Mouse (Mus musculus): ENCODE measurements at regions not wholly inside any gene's neighbourhood (a gene's known extent, or its start where the extent isn't known, plus 50 kb on each side); places are given as distances from the start of the nearest gene placed in this dataset.
"Not testable (repeated sequence)": the region's sequence is repeated elsewhere in the genome, so short reads cannot be mapped to it uniquely, and the experiment has no call there.

DNA sequence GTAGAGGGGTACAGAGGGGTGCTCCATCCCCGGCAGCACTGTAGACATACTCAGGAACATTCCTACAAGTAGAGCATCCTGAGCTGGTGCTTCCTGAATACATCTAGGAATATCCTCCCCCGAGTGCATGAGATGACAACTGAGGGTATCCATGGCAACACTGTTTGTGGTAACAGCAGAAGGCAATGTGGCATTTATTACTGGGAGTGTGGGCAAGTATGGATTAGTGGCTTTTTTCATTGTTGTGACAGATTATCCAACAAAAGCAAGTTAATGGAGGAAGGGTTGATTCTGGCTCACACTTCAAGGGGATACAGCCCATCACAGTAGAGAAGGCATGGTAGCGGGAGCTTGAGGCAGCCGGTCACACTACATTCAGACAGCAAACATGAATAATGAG, 114.0 kb upstream of the Nxpe4 start:
- no peak for DNase-seq (ENCODE audit: low spot score)

DNA sequence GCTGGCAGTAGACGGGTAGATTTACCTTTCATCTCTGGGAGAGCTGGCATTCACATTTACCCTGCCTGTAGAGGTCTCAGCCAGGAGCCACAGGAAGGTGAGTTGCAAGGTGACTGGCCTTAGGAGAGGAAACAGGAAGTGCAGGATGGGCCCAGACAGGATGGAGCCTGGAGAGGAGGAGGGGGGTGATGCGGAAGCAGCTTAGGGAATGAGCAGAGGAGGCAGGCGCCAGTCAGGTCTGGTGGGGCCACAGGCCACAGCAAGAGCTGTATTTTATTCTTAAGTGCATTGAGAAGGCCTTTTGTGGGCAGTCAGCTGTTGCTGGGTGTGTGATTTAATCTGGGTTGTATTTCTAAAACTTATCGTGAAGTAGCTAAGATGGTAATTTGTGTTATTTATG, 108.2 kb upstream of the Nxpe4 start:
- DNase-seq (ENCODE audit: low spot score) = no peak

DNA sequence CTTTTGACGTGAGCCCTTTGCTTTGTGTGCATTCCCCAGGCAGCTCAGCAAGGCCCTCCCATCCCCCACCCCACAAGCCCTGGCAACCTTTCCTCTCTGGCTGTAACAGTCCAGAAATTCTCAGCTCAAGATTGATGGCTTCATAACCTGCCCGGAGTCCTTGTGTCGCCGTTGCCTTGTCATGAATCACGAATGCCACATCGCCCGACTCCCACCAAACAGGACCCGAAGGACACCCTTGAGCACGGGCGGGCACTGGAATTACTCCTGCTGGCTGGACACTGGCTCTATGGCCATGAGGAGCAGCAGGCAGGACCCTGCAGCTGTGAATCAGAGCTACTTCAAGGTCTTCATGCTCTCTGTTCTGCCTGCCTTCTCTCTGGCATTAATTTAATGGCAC, 106.6 kb upstream of the Nxpe4 start:
- DNase-seq (ENCODE audit: low spot score) = peak; percentile 9

GRCm38 (mm10) chr9:48058599-48058998, 103.2 kb upstream of the Nxpe4 start:
- DNase-seq (ENCODE audit: low spot score) = peak; percentile 17

DNA sequence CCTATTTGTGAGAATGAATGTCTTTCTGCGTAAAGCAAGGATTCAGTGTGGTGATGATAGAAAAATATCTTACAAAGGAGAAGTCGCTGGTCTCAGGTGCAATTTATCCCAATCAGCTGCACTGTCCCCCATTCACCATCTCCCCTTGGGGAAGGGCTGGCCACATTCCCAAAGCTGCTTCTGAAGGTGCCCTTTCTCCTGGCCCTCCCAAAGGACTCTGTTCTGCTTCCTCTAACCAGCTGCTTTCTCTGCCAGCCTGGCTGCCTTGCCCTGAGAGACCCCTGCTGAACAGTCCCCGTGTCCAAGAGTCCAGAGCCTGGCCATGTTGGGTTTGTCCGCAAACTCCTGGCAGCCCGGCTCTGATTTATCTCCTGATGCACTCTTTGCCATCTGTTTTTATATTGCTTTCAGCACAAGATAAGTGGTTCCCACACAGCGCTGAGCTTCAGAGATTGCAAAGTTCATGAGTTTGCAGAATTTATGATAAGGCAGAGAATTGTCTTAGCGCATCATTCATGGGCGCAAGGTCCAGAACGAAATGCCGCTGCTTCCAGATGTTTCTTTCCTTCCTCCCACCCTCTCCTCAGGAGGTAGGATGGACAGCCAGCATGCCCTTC, 102.2 kb upstream of the Nxpe4 start:
- DNase-seq (ENCODE audit: low spot score) = no peak

DNA sequence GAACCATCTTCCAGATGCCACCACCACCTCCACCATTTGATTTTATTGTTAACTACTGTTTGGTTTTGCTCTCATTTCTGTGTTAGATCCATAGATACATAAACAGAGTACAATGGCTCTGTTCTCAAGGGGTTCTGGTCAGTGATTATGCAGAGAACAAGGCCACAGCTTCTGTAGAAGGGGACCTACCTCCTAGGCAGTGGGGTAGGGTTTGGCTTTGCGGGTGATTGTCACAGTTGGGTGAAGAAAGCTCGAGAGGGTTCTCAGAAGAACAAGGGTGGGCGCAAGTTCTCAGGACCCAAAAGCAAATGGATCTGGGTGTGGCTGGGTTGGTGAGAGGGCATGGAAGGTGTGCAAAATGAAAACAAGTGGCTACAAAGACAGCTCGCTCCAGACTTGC, 100.8 kb upstream of the Nxpe4 start:
- DNase-seq (ENCODE audit: low spot score) = no peak

GRCm38 (mm10) chr9:48066730-48067345, 95.0 kb upstream of the Nxpe4 start:
- no peak for DNase-seq (ENCODE audit: low spot score)

- DNase-seq (ENCODE audit: low spot score) = no peak
Observed at GRCm38 (mm10) chr9:48072592-48072991, 89.2 kb upstream of the Nxpe4 start.

GRCm38 (mm10) chr9:48073096-48073495, 88.7 kb upstream of the Nxpe4 start:
- DNase-seq (ENCODE audit: low spot score) = no peak

GRCm38 (mm10) chr9:48075661-48076240, 86.1 kb upstream of the Nxpe4 start:
- DNase-seq (ENCODE audit: low spot score) = no peak

DNA sequence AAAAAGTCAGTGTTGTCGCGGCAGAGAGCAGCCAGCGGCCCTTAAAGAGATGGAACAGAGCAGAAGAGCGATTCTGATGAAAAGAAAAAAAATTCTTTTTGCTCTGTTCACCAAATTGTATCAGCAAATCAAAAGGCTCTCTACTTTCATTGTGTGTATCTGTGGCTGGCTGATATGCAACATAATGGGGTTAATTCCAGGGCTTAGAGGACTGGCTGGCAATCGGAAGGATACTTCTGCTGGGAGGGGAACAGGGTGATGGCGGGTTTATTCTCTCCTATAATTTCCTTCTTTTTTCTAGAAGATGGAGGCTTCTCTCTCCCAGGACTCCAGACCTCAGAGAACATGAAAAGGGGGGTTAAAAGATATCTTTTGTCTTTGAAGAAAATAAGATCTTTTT, 79.4 kb upstream of the Nxpe4 start:
- DNase-seq (ENCODE audit: low spot score) = no peak

DNA sequence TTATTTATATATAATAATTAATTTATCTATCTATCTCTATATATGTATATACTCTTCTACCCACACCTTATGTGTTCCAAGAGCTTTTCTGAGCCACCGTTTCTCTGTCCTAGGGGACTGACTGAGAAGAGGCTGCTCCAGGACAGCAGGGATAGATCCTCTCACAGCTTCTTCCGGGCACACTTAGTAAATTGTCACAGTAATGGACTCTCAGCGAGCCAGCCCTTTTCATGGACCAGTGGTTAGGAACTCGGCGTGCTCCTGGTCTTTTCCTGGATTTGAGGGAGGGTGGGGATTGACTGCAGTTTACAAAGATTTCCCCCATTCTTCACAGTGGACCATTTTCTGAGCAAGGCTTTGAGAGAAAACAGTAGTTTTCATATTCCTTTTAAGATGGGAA, 77.6 kb upstream of the Nxpe4 start:
- not testable (repeated sequence) for DNase-seq (ENCODE audit: low spot score)

DNA sequence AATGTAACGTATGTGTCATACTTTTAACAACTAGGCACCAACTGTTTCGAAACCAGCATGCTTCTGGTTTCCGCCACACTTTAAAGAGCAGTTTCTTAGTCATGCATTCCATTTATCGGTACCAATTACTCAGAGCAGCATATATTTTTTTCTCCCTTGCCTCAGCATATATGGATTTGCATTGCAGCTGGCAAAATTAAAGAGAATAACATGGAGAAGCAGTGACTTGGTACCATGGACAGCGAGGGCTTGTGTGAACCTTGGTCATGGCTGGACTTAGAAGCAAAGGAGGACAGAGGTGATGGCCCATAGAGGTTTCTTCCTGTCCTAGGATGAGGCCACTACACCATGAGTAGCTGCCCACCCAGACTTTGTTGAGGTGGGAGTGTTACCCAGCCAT, 72.2 kb upstream of the Nxpe4 start:
- peak; percentile 40 for DNase-seq (ENCODE audit: low spot score)

- DNase-seq (ENCODE audit: low spot score) = no peak
Observed at GRCm38 (mm10) chr9:48094756-48095155, 67.1 kb upstream of the Nxpe4 start.

DNA sequence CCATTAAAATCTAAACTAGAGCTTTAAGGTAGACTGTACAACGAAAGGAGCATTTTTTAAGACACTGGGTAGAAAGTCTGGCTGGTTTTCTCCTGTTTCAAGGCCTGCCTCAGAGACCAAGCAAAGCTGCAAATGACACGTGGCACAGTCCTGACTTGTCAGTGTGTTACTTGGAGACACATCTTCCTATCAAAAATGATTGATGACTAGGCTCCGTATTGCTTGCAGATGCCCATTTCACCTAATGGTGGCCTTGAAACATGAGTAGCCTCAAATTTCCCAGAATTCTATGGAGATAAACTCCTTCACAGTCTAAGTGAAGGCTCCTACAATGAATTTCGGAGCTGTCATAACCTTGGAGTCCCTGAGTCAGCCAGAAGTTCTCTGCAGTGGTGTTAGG, 62.0 kb upstream of the Nxpe4 start:
- DNase-seq (ENCODE audit: low spot score) = peak; percentile 56

DNA sequence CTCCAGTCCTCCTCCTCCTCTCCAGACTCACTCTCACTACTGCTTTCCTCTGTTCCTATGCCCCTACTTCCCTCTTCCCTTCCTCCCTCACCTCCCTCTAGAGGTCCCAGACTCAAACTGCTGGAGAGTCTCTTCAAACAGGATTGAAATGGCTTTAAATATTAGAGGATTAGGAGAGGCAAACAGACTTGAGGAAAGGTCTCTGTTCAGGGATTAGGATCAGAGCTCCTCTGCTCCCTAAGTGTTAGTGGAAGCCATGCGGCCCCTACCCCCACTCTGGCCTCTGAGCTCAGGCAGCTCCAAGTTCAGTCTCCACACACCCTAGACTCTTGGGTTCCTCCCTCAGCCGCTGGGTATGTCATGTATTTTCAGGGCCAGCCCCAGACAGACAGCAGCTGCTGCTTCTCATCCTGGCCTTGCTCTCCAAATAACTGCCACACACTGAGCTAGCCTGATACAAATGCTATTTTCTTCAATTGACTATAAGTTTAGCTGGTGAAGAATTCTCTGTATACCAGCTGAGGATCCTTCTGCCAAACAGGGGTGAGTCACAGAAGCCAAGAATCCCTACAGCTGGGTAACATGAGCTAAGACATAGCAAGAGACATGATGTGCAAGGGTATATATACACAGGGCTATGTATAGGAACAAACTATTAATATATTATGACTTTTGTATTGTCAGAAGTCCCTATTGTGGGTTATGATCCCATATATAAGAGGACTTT, 55.2 kb upstream of the Nxpe4 start:
- DNase-seq (ENCODE audit: low spot score) = no peak

GRCm38 (mm10) chr9:48108994-48109619, 52.7 kb upstream of the Nxpe4 start:
- no peak for DNase-seq (ENCODE audit: low spot score)

- no peak for DNase-seq (ENCODE audit: low spot score)
Observed at GRCm38 (mm10) chr9:48111316-48111890, 50.4 kb upstream of the Nxpe4 start.
